Mouse (Mus musculus) urinary bladder, postnatal 10 days (tissue): ENCODE measurements around the gene Nlrc4.

ENCODE experiments used
- DNase-seq: peaks from one replicate; pipeline ENCODE4 v3.0.0; 2022; ENCODE audit warnings: low spot score

Nlrc4 gene

DNA sequence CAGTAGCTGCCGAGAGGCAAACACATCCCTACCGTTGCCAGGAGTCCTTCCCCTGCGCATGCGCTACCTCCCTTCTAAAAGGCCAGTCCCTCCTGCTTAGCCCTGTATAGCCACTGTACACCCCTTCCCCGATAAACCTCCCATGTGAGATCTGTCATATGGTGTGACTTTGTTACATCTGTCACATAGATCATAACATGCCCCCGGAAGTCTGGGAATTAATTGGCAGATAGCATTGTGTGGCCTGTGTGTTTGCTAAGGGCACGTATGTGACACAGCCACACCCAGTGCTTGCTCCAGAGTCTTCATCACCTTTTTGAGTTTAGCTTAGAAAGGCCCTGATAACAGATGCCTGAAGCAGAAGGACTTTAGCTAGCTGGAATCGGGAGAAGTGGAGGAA, 28.9 kb downstream of the Nlrc4 start:
- DNase-seq = no peak

DNA sequence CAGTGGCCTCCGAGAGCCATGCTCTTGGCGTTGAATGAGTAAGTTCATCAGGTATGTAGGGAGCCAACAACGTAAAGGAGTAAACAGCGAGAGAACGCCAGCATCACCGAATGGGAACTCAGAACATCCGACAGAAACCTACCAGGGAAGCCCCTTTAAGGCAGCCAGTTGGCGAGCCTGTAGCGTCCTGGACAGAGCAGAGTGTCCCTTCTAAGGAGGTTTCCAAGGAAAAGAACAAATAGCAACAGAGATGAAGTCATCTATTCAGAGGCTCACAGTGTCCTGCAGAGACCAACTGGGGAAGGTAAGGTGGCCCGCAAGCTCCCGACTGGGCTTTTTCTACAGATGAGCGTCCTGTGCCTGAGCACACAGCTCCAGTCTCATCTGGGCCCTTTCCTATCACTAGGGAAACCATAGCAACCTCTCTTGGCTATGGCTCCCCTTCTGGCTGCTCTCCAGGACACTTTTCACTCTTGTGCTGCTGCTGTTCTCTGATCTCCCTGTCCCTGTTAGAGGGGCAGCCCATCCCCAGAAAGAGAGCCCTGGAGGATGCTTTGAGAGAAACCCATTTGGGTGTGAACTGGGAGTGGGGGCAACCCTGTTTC, 34.4 kb downstream of the Nlrc4 start:
- no peak for DNase-seq

DNA sequence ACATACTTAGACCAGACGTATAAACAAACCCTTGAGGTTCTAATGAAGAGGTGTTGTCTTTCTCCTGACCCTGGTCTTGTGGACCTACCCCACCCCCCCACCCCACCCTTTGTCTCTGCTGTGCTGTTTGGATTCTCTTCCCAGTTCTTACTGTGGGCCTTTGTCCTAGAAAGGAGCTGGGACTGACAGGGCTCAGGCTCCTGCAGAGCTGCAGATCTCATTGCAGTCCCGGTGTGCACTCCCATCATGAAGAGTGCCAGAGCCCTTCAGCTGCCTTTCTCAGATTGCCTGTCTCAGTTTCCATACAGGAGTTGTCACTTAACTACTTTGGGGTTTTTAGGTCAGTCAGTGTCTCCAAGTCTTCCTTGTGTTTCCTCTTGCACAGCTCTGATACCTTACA, 38.3 kb downstream of the Nlrc4 start:
- no peak for DNase-seq

DNA sequence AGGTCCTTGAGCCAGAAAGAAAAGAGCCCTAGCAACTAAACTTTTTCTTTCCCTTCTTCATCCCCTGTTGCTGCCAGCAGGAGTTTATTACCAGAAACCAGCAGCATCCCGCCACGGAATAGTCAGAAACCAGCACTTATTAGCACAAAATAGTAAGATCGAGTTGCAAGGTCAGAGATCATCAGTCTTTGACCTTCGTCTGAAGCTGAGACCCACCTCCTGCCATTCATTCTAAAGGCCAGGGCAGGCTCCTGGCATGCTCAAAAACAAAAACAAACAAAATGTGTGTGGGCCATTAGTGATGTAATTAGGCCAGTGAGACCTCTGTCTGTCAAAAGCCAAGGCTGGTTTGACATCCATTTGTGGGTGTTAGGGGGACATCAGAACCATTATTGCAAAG, 40.8 kb downstream of the Nlrc4 start:
- no peak for DNase-seq

DNA sequence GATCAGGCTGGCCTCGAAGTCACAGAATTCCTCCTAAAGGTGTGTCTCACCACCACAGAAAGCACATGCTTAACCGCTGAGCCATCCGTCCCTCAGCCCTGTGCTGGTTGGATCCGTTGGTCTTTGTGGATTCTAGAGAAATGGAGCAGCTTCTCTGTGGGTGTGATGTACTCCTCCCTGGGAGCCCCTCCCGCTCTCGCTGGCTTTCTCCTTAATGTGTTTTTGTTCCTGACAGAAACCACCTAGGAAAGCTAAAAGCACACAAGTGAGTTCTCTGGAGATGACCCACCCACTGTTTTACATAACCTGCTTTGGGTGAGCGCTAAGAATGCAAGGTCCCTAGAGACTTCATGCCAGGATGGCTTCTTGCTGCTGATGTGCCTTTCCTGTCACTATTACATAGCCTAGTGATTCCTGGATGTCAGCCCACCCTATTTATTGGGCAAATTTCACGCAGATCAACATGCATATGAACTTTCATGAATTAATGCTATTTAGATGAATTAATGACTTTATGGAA, 42.0 kb downstream of the Nlrc4 start:
- no peak for DNase-seq

DNA sequence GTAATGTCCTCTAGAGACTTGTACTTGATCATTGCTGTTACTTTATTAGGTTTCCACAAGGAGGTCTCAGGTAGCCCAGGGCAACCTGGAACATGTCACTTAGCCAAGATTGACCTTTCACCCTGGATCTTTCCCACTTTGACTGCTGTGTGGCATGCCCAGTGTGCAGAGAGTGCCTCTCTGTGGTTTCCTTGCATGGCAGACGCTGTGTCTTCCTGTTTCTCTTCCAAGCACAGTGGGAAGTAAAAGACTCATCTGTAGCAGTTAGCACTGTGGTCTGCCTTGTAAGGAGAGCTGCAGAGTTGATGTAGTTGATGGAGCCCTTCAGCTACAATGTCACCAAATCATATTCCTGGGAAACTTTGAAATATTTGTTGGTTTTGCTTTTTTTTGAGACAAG, 44.3 kb downstream of the Nlrc4 start:
- no peak for DNase-seq

DNA sequence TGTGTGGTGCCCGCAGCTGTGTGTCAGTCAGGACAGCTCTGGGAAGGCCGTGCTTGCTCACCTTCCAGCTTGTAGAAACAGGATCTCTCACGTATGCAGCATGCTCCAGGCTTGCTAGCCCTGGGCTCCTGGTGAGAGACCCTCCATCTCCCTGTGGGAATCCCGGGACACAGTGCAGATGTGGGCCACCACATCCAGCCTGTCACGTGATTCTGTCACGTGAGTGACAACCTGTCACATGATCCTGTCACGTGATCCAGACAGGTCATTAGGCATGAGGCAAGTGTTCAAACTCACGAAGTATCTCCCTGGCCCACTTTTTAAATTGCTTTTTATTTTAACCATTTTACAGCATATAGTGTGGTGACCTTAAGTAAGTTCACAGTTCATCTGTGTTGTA, 45.6 kb downstream of the Nlrc4 start:
- DNase-seq = no peak

DNA sequence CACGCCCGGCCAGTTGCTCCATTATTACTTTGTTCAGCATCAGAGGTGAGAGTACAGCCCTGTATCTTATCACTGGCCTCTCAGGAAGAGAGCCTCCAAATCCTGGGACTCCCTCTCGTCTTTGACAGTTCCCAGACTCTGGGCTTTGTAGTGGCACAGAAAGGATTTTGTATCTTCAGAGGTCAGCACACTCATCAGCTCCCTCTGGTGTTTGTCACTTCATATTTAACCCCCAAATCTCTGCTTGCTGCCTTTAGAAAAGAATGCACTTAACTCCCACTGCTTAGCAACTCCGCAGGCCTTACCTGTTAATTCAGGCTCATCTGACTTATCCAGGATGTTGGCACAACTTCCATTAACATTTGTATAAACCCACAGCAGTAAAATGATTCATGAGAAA, 49.2 kb downstream of the Nlrc4 start:
- no peak for DNase-seq

DNA sequence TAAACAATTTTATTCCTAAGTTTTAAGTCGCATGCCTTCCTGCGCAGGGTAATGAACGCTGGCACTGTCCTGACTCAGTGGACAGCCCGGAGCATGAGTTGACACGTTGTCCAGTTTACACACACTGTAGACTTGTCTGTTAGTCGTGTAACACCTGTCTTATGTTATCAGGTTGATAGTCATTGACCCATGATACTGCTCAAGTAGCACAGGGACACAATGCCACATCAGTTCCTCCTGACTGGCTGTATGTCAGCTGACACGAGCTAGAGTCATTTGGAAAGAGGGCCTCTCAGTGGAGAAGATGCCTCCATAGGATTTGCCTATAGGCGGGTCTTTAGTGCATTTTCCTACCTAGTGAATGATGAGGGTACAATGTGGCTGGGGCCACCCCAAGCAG, 52.5 kb downstream of the Nlrc4 start:
- DNase-seq = no peak

DNA sequence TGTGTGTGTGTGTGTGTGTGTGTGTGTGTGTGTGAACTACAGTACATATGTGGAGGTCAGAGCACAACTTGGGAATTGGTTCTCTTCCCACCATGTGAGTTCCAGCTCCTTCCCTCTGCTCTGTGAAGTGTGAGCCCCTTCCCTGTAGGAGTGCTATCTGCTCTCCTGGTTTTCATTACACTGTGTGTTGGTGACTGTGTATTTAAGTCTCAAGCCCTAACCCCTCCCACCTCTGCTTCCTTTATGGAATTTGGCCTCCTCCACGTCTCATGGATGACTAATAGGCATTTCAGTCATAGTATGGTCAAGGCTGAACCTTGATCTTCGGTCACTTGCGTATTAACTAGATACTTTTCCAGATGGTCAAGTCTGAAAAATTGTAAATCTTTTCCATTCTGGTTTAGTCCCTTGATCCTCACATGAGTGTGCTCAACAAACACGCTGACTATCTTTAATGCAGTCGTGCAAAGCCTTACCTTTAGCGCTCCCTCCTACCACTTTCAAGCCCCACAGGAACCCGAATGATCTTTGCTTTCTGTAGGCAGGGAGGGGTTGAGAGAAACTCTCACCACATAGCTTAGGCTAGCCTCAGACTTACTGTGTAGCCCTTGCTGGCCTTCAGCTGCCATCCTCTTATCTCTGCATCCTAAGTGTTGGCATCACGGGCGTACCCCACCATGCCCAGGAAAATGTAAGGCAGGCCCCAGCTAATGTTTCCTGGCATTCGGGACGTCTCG, 56.3 kb downstream of the Nlrc4 start:
- no peak for DNase-seq

DNA sequence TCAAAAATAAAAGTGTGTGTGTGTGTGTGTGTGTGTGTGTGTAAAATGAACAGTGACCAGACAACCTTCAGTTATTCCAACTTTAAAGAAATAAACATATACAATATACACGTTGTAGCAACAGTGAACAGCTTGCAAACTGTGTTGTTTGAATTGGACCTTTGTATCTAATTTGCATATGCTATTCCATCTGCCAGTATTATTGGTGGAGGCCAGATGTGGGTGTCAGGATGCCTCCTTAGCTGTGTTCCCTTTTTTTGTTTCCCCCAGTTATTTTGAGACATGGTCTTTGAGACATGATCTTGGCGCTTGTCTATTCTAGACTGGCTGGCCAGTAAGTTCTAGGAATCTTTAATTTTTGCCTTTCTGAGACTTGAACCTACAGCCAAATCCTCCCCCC, 61.8 kb downstream of the Nlrc4 start:
- DNase-seq = no peak

DNA sequence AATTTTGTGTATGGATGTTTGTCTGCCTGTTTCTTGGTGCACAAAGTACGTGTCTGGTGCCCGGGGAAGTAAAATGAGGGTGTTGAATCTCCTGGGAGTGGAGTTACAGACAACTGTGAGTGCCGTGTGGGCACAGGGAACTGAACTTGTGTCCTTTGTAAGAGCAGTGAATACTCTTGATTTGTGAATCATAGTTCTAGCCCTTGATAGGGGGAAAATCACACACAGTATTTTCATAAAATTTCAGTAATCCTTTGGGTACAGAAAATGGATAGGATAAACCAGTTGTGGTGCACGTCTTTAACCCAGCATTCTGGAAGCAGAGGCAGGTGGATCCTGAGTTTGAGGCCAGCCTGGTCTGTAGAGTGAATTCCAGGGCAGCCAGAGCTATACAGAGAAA, 62.2 kb downstream of the Nlrc4 start:
- DNase-seq = no peak

DNA sequence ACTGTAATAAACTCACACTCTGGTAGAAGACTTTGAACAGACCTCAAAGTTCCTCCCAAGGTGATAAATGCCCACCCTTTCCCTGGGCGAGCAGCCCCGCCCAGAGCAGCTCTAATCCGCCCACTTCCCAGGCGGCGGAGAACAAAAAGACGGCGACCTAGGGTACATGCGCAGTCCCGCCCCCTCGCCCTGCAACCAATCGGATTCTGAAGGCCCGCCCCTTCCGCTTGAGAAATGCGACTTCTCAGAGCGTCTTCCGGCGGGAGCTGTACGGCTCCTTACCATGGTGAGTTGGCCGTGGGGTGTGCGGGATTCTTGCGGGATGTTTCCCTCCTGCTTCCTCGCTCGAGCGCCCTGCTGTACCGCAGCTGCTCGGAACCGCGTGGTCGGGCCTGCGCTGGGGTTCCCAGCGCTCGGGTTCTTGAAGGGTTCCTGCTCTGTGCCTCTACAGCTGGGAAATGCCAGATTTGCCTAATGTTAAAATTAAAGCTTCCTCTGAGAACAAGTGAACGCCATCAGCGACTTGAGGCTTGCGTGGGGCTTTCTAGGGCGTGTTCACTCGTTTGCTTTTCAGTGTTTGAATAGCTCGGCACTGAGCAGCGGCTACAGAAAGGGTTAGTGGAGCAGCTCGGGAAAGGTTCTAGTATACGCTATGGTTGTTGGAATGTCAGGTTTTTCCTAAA, 63.4 kb downstream of the Nlrc4 start, which contains the start of gene Slc30a6:
TSS of gene Slc30a6 (plus strand) at position 226 of the 683 bp plus-strand sequence.
- peak; percentile 84 for DNase-seq

DNA sequence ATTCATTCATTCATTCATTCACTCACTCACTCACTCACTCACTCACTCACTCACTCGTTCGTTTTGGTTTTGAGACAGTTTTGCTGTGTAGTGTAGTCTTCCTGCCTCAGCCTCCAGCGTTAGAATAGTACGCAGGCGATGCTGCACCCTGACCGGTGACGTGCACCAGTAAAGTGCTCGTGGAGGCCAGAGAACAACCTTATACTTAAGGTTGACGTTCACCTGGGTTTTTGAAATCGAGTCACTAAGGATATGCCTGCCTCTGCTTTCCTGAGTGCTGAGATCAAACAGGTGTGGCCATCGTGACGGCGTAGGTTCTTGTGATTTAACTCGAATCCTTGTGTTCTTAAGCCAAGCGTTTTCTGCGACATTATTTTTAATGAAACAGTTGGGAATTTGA, 64.1 kb downstream of the Nlrc4 start:
- no peak for DNase-seq

DNA sequence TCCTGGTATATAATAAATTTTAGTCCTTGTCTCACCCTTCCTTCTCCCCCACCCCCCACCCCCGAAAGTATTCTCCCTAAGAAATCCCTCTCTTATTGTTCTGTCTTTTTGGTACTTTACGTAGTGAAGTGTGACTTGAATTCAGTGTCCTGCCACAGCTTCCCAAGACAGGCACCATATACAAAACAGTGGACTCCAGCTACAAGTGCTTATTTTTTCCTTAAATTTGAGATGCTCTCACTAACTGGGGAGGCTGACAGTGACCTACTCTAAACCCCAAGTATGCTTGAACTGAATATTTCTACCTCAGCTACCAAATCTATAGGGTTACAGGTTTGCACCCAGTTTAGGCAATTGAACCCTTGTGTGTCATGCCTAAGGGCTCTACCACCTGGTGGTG, 64.6 kb downstream of the Nlrc4 start:
- no peak for DNase-seq

DNA sequence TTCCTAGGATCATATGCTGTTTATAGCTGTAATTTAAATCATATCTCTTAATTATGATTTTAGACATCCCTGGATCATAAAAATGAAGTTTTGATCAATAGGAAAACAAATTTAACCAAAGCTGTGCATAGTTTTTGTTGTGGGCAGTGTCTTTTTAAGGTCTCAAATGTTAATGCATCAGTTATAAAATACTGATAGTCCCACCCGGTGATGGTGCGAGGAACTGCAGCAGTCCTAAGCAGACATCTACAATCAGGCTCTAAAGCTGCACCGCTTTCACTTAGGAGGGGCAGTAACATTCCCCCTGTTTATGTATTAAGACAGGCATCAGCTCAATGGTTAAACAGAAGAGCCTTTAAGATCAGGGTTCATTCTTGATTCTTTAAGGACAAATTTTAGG, 69.1 kb downstream of the Nlrc4 start:
- no peak for DNase-seq

DNA sequence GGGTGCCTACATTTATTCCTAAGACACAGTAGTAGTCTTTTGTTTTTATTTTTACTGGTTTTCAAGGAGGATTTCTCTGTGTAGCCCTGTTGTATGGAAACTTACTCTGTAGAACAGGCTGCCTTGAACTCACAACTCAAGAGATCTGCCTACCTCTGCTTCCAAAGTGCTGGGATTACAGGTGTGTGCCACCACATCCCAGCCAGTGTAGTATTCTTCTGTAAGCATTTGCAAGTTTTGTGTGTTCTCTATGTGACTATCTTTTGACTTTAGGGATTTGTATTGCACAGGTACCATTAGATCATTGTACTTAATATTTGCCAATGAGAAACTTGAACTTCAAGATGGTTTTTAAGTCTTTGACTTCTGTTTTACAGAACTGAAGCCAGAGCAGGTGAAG, 72.3 kb downstream of the Nlrc4 start:
- no peak for DNase-seq

DNA sequence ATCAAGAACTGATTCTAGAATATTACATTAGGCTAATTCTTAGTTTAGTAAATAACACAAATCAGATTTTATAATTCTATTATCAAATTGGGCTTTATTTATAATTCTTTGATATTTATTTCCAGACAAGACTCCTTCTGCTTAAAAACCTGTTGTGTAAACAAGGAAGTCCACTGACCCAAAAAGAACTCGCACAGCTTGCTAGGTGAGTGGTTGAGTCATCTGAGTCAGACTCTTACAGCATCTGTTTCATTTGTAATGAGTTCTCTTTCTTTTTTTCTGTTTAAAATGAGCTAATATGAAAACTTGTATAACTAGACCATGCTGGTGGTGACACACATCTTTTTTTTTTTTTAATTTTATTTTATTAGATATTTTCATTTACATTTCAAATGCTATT, 82.0 kb downstream of the Nlrc4 start:
- DNase-seq = no peak
